Mouse (Mus musculus) right cerebral cortex, adult 18-20 months (tissue): ENCODE results near the gene Ddx3x.
"Not testable (repeated sequence)": the region's sequence is repeated elsewhere in the genome, so short reads cannot be mapped to it uniquely, and the experiment has no call there.

Source experiments
- DNase-seq: peaks from one replicate; pipeline ENCODE4 v3.0.0; 2022; ENCODE audit warnings: mixed read lengths

The Ddx3x gene

DNA sequence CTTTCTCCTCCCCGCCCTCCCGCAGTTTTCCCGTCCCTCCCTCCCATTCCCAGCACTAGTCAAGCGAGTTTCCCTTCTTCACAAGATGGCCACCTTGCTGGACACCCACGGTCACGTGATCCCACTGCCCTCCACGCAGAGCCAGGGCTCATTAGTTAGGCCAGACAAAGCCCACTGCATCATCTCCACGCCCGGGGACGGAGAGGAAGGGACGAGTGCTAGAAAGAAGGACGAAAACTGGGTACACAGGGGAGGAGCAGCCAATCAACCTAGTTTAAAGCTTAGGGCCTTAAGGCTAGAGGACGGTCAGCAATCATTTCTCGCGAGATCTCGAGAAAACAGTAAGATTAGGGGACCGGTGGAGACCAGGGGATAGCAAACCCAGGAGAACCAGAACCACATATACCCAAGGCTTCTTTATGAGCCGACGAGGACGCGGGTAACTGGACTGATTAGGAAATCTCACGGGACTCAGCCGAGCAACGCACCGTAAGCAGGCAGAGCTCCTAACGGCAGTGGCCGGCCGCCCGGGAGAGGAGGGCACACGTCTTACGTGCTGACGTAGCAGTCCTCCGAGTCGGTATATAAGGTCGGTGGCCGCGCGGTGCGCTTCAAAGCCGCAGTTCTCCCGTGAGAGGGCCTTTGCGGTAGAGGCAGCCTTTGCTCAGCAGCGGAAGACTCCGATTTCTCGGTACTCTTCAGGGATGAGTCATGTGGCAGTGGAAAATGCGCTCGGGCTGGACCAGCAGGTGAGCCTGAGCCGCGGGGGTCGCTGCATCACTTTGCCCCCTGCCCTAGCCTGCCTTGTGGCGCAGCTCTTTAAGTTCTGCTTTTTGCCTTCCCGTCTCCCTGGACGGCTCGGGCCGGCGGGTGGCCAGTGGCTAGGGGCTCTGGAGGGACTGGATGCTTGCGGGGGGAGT lies at the start of gene Ddx3x:
Ddx3x (plus strand) TSS at position 562 of the 920 bp plus-strand sequence.
- DNase-seq = peak; percentile 87

DNA sequence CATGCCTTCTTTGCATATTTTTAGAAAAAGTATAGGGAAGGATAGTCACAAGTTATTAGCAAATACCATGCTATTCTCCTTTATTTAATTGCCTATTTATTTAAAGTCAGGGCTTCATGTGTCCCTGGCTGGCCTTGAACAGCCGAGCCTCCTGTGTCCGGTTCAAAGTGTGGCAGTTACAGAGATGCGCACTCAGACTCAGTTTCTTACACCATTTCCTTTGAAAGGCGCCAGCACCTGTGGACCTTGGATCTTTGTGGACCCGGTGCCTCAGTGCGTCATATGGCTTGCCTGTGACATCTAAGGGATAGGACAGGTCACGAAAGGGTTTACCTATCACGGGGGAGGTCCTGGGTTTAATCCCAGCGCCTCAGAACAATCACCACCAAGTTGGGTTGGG lies 49.5 kb upstream of the Ddx3x start:
- no peak for DNase-seq

DNA sequence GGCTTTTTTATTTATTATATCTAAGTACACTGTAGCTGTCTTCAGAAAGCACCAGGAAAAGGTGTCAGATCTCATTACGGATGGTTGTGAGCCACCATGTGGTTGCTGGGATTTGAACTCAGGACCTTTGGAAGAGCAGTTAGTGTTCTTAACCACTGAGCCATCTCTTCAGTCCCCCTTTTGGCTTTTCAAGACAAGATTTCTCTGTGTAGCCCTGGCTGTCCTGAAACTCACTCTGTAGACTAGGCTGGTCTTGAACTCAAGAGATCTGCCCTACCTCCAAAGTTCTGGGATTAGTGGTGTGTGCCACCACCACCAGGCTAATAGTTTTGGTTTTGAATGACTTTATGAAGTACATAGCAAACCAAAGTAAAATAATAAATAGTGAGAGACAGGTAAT lies 47.9 kb upstream of the Ddx3x start:
- not testable (repeated sequence) for DNase-seq

DNA sequence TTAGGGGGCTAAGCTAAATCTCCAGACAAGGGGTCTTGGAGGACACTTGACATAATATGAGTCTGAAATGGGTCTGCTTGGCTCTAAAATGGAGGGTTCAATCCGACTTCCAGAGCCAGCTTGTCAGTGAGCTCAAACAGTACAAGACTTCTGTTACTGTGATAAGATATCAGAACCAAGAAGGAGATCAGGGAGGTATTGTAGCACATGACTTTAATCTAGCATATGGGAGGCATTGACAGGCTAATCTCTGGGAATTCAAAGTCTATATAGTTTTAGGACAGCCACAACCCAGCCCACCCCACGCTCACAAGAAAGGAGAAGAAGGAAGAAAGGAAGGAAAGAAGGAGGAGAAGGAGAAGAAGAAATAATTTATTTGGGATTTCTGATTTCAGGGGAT lies 47.1 kb upstream of the Ddx3x start:
- no peak for DNase-seq

DNA sequence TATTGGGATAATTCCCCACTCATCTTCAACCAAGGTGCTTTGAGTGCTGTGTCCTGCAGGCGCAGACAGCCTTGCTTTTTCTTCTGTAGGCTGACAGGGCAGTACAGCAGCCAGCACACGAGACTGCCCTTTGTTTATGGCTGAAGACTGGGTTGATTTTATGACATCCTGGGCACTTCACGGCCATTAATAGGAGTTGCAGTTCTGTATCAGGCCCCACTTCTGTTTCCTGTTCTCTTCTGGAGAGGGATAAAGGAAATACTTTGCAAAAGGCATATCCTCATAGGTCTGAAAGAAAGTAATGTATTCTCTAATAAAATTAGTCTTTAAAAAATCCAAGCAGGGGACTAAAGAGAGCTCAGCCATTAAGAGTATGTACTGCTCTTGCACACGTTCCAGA lies 46.1 kb upstream of the Ddx3x start:
- no peak for DNase-seq

DNA sequence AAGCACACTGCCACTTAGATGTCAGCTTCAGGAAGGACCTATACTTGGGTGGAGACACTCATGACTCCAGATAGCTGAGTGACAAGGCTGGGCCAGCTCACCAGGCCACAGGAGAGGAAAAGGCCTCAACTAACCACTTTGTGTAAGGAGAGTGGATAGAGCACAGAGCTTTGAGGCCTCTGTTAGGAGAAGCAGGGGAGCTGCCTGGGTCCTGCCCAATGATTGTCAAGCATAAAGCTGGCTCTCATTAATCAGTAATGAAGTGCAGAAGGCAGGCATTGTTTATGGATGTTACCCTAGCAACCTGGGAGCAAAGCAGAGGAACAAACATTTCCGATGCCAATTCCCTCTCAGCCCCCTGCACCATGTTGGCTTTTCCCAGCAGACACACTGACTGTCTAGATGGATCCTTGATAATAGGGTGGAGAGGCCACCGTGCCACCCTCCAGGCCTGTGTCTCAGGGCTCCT lies 44.6 kb upstream of the Ddx3x start:
- no peak for DNase-seq

DNA sequence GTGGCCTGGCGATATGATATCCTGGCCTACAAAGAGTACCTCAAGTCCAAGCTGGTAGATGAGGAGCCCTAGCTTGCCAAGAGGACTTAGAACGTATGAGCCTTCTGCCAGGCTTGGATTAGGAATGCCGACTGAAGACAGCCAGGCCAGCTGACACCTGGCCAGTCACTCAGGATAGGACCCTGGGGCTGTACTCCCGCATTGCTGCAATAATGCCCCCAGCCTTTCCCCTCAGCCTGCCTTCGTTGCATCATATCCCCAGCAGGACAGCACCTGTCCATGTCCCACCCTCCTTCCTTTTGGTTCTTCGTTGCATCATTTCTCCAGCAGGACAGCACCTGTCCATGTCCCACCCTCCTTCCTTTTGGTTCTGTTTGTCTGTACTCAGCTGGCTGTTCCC lies 41.3 kb upstream of the Ddx3x start:
- no peak for DNase-seq

DNA sequence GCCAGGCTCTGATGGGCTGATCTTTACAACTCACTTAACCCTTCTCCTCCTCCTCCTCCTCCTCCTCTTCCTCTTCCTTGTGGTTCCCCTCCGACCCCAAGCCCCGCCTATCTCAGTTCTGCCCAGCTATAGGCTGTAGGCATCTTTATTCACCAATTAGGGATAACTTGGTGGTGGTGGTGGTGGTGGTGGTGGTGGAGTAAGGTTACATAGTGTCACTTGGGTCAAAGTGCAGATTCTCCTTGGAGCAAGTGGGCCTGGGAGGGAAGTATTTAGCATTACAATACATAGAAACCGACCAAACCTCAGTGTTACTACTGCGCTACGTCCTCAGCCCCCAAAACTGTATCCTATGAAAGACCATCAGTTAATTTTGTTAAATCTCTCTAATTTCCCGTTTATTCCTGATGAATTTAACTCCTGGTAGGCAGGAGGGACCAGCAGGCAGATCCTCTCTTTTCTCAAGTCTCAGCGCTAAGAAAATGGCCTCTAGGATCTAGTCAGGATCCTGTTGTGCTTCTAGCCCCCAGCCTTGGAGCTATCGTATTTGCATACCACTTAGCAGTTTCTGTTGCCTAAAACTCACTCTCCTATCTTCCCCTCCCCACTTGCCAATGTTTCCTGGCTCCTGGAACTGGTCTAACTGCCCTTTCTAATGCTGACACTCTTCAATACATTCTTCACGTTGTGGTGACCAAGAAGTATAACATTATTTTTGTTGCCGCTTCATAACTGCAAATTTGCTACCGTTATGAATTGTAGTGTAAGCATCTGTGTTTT lies 39.9 kb upstream of the Ddx3x start:
- no peak for DNase-seq

DNA sequence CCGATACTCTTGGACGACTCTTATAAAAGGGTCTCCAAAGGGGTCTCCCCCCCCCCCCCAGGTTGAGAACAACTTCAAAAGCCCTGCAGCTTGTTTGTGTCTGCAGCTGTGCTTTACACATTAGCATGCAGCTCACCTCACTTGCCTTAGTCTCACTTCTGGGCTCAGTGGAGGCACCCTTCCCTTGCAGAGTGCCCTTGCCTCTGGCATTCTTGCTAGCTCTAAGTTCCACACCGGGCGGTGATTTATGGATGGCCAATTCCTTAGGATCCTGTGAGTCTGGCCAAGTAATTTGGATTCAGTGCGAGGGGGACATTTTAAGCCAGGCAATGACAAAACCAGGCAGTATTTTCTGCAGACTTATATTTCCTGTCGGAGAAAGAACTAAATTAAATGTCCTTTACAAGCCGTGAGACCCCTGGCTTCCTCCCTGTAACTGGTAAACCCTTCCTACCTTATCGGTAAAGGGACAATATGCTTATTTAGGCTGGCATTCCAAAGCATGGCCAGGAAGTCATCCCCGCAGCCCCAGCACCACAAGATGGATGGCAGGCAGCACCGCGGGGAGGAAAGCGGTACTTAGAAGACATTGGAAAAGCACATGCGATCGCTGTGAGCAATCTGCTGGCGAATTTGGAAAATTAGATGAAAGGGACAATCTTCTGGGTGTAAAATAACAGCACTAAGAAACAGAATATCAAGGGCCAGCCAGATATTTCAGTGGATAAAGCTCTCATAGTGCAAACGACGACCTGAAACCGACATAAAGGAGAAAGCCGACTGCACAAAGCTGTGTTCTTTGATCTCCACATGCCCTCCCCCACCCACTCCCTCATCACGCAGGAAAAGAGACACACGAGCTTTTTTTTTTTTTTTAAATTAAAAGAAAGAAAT lies 39.1 kb upstream of the Ddx3x start:
- no peak for DNase-seq

DNA sequence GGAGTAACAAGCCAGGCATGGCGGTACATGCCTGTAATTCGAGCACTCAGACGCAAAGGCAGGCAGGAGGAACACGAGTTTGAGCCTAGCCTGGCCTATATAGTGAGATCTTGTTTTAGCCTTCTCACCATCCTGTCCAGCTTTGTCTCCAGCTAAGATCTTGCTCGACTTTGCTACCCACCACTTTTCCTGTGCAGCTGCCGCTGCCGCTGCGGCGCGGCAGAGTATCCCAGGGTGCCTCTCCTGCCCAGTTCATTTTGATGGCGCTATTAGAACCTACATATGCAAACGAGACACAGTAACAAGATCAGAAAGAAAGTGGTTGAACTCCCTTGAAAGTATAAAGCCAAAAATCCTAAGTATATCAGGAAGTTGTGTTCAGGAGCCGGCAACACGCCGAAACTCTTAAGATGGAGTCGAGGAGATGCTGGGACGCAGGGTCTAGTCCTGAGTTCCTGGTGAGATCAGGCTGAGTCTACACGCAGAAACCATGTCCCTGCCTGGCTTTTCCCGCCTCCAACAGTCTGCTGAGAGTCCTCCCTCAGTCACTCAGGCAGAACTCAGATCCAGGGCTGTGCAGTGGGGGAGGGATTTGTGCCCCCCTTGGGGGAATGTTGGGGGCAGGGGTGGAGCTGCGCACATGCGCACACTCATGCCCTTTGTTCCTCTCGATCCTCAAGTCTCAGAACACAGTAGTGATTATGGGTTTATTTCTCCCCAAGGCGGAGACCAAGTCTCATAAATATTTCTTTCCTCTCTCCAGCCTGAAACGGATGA lies 38.3 kb upstream of the Ddx3x start:
- DNase-seq = peak; percentile 79

DNA sequence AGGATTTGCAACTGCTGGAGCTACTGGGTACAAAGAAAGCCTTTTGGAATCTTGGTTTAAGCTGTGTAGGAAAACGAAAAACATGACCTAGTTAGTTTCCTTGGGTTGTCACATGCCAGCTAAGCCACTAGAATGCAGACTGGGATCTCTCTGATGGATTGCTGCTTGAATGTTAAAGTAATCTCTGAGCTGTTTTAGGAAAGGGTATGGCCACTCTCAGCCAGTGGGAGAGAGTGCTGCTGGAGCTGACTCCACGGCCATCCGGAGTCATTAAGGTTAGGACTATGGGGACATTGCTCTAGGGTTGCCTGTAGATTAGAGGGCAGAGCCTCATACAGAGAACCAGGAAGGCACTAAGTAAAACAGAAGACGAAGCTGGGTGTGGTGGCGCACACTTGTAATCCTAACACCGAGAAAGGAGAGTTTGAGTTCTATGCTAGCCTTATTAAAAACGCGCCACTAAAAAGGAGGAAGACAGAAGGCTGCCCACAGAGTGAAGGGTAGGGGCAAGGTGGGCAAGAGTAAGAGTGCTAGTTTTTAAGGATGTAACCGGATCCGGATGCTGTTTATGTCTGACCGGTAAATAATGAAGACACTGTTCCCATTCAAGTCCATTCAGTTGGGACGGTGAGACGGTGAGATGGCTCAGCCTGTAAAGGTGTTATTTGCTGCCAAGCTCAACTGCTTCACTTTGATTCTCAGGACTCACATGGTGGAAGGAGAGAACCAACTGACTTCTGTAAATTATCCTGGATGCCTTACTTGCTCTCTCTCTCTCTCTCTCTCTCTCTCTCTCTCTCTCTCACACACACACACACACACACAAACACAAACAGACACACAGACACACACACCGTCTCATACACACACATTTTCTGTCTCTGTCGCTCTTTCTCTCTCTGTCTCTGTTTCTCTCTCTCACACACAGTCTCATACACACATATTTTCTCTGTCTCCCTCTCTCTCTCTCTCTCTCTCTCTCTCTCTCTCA lies 37.3 kb upstream of the Ddx3x start:
- no peak for DNase-seq

DNA sequence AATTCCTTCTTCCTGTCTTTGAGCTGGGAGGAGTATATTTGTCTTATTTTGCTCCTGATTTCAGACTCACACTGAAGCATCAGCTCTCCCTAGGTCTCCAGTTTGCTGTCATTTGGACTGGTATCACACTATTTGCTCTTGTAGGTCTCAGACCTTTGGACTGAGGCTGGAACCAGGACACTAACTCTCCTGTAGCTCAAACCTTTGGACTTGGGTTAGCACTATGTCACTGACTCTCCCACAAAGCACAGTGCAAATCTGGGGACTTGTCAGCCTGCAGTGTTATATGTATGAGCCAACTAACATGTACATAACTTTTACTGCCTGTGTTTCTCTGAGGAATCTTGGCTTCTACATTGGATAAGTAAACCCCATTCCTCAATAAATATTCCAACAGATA lies 36.2 kb upstream of the Ddx3x start:
- DNase-seq = no peak

DNA sequence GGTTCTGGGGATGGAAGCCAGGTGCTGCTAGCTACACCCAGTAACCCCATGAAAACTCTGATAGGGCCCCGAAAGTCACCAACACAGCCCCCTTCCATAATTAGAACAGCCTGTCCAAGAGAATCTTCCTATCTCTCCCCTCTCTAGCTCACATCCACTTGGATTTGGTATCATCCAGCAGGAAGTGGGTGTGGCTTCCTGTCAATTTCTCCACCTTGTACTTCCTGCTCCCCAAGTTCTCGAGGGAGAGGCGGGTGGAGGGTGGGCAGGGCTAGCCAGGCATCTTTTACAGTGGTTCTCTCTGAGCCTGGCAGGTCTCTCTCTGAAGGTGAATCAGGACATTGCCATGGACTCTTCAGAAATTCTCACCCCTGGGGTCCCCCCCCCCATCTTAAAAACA lies 35.7 kb upstream of the Ddx3x start:
- DNase-seq = no peak

DNA sequence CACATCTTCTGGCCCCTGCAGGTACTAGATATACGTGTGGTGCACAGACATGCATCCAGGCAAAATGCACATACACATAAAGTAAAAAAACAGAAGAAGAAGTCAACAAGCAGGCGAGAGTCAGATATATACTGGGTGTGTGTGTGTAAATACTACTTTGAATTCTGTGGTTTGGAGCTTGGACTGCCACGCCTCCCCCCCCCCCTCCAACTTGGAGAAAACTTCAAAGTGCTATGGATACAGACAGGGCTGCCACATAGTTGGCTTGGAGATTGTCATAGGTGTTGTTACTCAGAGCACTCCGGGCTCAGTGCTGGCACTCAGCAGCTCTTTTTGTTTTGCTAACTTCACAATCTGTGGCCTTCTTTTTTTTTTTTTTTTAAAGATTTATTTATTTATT lies 29.1 kb upstream of the Ddx3x start:
- no peak for DNase-seq

DNA sequence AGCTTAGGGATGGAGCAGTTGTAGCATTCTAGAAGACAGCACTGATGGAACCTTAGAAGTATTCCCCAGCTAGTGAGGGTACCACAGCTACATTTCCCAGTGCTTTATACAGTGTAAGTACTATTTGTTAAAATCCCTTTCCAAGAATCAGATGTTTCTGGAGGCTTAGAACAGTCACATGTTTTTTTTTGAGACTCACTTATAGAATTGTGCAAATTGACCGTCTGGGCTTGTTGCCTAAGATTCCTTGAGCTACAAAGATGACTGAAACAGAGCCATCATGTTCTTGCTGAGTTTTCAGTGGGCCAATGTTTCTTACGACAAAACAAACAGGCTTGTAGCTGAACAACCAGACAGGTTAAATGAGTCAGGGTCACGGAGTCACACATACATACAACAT lies 26.5 kb upstream of the Ddx3x start:
- DNase-seq = no peak

DNA sequence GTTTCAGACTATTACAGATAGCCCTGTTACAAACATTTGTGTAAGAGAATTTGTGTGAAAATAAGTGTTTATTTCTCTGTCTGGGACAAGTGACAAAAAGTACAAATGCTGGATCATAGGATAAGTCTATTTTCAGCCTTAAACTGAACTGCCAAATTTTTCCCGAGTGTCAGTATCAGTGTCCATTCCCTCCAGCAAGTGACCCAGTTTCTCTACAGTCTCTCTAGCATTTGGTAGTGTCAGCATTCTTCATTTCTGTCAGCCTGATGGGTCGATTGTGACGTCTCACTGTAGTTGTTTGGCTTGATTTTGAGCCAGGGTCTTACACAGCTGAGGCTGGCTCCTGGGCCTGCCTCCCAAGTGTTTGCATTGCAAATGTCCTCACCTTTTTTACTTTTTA lies 17.4 kb upstream of the Ddx3x start:
- no peak for DNase-seq

DNA sequence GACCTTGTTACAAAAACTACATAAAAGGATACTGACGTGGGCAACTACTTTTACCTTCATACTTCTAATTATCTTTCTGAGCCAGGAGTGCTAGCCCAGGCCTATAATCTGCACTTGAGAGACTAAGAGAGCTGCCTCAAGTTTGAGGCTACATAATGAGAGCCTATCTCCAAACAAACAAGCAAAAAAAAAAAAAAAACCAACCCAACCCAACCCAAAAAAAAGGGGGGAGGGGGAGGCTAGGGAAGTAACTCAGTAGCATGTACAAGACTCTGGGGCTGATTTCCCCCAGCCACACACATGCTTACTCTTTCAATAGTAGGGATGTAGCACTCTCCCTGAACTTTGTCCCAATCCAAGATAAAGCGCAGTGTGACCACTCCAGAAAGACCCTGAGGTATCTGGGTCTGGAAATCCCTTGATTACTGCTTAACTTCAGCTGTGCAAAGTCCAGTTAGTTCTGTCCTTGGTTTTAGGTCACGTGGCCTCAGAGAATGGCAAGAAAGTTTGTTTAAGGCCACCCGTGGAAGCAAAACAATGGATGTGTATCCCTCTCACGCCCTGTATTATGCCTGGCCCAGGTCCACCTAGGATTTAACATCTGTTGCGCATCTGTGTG lies 5.1 kb upstream of the Ddx3x start:
- no peak for DNase-seq

DNA sequence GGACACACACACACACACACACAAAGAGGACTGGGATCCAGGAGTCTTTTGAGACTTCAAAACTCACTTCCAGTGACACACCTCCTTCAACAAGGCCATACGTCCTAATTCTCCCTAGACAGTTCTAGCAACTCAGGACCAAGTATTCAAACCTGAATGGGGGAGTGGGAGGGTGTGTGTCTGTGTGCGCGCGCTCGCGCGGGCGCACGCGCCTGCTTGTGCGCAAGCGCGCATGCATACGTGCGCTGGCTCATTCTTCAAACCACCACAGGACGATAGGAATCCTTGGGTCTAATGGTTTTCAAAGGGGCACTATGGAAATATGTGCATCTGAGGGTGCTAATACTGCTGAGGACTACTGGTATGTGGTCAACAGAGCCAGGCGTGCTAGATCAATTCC lies 1.8 kb upstream of the Ddx3x start:
- no peak for DNase-seq

DNA sequence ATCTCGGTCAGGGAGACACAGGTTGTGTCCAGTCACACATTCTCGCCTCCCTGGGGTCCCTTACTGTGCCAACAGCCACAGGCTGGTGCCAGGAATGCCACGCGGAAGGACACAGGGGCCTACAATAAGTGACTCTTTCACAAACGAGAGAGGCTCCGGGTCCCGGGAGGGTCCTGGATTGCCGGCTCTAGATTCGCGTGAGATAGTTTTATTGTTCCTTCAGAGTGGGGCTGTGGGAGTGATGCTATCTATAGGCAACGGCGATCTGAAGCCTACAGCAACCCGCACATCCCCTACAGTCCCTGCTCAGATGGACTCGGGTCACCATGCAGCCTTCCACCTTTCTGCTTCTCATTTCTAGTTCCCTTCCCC lies 747 bp upstream of the Ddx3x start:
- peak; percentile 17 for DNase-seq

DNA sequence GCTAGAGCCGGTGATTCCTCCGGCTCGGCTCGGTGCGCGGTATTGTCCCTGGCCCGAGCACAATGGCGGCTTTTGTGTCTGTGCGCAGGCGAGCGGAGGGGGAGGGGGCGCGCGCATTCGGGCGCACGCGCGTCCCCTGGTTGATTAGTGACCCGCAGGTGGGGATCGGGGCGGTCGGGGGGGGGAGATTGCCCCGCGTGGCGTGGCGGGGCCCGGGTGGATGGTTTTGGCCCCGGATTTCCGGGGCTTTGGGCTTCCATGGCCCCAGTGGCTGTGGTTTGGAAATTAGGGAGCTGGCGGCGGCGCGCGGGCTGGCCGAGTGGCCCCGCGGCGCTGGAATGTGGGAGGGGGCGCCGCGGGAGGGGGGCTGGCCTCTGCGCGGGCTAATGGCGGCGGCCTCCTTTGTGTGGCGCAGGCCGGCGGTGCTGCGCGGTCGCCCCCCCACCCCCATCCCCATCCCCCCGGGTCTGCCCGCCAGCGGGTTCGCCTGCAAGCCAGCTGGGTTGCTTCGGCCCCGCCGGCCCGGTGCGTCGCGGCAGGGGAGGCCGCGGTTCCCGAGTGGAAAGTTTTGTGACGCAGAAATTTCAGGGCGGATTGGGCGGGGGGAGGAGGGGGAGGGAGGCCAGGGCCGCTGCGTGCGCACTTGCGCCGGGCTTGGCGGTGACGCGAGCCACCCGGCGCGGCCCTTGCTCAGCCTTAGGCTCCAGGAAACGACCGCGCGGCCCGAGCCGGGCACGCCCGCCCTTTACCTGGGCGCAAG lies 739 bp downstream of the Ddx3x start:
- DNase-seq = peak; percentile 50
